Mouse (Mus musculus): ENCODE data around the gene Trim67.

Trim67 gene

GRCm38 (mm10) chr8:124792708-124793107 lies at the start of gene Trim67:
Trim67 (plus strand) TSS chr8:124793092.
- DNase-seq (ENCODE audit: low spot score in 2 of 2), result peak; percentile 70 to 80

- DNase-seq (ENCODE audit: low spot score in 2 of 2), result no peak
These were observed 46.2 kb upstream of the Trim67 start for GRCm38 (mm10) chr8:124746661-124747060.

- DNase-seq (ENCODE audit: low spot score in 2 of 2), result no peak
These were observed 41.7 kb upstream of the Trim67 start for GRCm38 (mm10) chr8:124751191-124751590.

GRCm38 (mm10) chr8:124751709-124752173 lies 41.2 kb upstream of the Trim67 start, which contains the start of gene Fam89a:
Fam89a (minus strand) TSS chr8:124751832.
- DNase-seq (ENCODE audit: low spot score in 2 of 2), result no peak

- DNase-seq (ENCODE audit: low spot score in 2 of 2), result no peak
These were observed 40.5 kb upstream of the Trim67 start for GRCm38 (mm10) chr8:124752325-124752862.

- DNase-seq (ENCODE audit: low spot score in 2 of 2), result peak; percentile 32 to 55
These were observed 38.6 kb upstream of the Trim67 start for GRCm38 (mm10) chr8:124754101-124754791.

GRCm38 (mm10) chr8:124754792-124755190 lies 38.1 kb upstream of the Trim67 start:
- no peak for DNase-seq (ENCODE audit: low spot score in 2 of 2)

GRCm38 (mm10) chr8:124755481-124755880 lies 37.4 kb upstream of the Trim67 start:
- DNase-seq (ENCODE audit: low spot score in 2 of 2), result no peak

- no peak for DNase-seq (ENCODE audit: low spot score in 2 of 2)
These were observed 36.7 kb upstream of the Trim67 start for GRCm38 (mm10) chr8:124756153-124756552.

GRCm38 (mm10) chr8:124756601-124757000 lies 36.3 kb upstream of the Trim67 start:
- DNase-seq (ENCODE audit: low spot score in 2 of 2), result no peak

- no peak for DNase-seq (ENCODE audit: low spot score in 2 of 2)
These were observed 34.3 kb upstream of the Trim67 start for GRCm38 (mm10) chr8:124758544-124758943.

GRCm38 (mm10) chr8:124763061-124763460 lies 29.8 kb upstream of the Trim67 start:
- DNase-seq (ENCODE audit: low spot score in 2 of 2), result no peak

GRCm38 (mm10) chr8:124772389-124772788 lies 20.5 kb upstream of the Trim67 start:
- DNase-seq (ENCODE audit: low spot score in 2 of 2), result no peak

GRCm38 (mm10) chr8:124775695-124776094 lies 17.2 kb upstream of the Trim67 start:
- peak; percentile 49 to 70 for DNase-seq (ENCODE audit: low spot score in 2 of 2)

GRCm38 (mm10) chr8:124780236-124780635 lies 12.7 kb upstream of the Trim67 start:
- DNase-seq (ENCODE audit: low spot score in 2 of 2), result peak in 1 of 2 experiments; percentile 37

- no peak for DNase-seq (ENCODE audit: low spot score in 2 of 2)
These were observed 10.5 kb upstream of the Trim67 start for GRCm38 (mm10) chr8:124782431-124782830.

- DNase-seq (ENCODE audit: low spot score in 2 of 2), result no peak
These were observed 9.7 kb upstream of the Trim67 start for GRCm38 (mm10) chr8:124783228-124783627.

GRCm38 (mm10) chr8:124784613-124785012 lies 8.3 kb upstream of the Trim67 start:
- DNase-seq (ENCODE audit: low spot score in 2 of 2), result peak; percentile 41 to 44

- no peak for DNase-seq (ENCODE audit: low spot score in 2 of 2)
These were observed 2.2 kb upstream of the Trim67 start for GRCm38 (mm10) chr8:124790676-124791075.

GRCm38 (mm10) chr8:124791751-124792150 lies 1.1 kb upstream of the Trim67 start:
- no peak for DNase-seq (ENCODE audit: low spot score in 2 of 2)

GRCm38 (mm10) chr8:124792186-124792585 lies 706 bp upstream of the Trim67 start:
- peak; percentile 51 to 53 for DNase-seq (ENCODE audit: low spot score in 2 of 2)

GRCm38 (mm10) chr8:124793172-124793651 lies 320 bp downstream of the Trim67 start:
- peak; percentile 73 to 81 for DNase-seq (ENCODE audit: low spot score in 2 of 2)

Data from frontal cortex, postnatal 10 days (tissue).